Mouse (Mus musculus) stomach, embryonic 14.5 days (tissue): ENCODE measurements around the gene Carmil1. TPM values are rescaled to one million over a fixed set of nuclear protein-coding genes. Genes with fewer than 3 reads are reported as not detected.

Experiments
- ATAC-seq: fragments of 200-750 bp; cut with Nextera tagmentation; 2 replicates; pipeline ENCODE4 v1.8.0; 2017; ENCODE audit warnings: low read depth, moderate TSS enrichment; ENCODE audit not compliant: insufficient number of reproducible peaks, insufficient read depth, low FRiP score
- H3K27ac ChIP-seq: fragments of 300-500 bp; sonication (generic); 2 replicates; pipeline ENCODE4 v1.5.1; 2014; ENCODE audit warnings: mild to moderate bottlenecking, low read length, moderate library complexity, mixed read lengths
- H3K27me3 ChIP-seq: fragments of 300-500 bp; sonication (generic); 2 replicates; pipeline ENCODE4 v1.6.1; 2014; ENCODE audit warnings: low read length, control low read depth, mixed read lengths; ENCODE audit not compliant: control insufficient read depth, insufficient read depth
- H3K36me3 ChIP-seq: fragments of 300-500 bp; sonication (generic); 2 replicates; pipeline ENCODE4 v1.6.1; 2014; ENCODE audit warnings: mild to moderate bottlenecking, control low read depth, low read length, moderate library complexity, mixed read lengths; ENCODE audit not compliant: control insufficient read depth, insufficient read depth
- H3K4me1 ChIP-seq: fragments of 300-500 bp; sonication (generic); 2 replicates; pipeline ENCODE4 v1.6.1; 2014; ENCODE audit warnings: low read length, control low read depth, mixed read lengths; ENCODE audit not compliant: control insufficient read depth, insufficient read depth
- H3K4me2 ChIP-seq: fragments of 300-500 bp; sonication (generic); replicated peaks from 2 replicates; pipeline ENCODE4 v1.6.1; 2014; ENCODE audit warnings: low read depth, low read length, control low read depth
- H3K4me3 ChIP-seq: fragments of 300-500 bp; sonication (generic); 2 replicates; pipeline ENCODE4 v1.5.1; 2014; ENCODE audit warnings: low read depth, low read length, control low read depth
- H3K9ac ChIP-seq: fragments of 300-500 bp; sonication (generic); replicated peaks from 2 replicates; pipeline ENCODE4 v1.6.1; 2014; ENCODE audit warnings: low read depth, mild to moderate bottlenecking, control low read depth, low read length, moderate library complexity, mixed read lengths
- H3K9me3 ChIP-seq: fragments of 300-500 bp; sonication (generic); 2 replicates; pipeline ENCODE4 v1.6.1; 2016; ENCODE audit warnings: low read depth, low read length, control low read depth; ENCODE audit not compliant: control insufficient read depth
- WGBS: fragments of 180-500 bp; shearing (Covaris S2); extraction: QIAGEN DNeasy Blood & Tissue Kit; methylation state at CpG from one replicate; pipeline ENCODE4 v1.1.7; 2014; 5-methylcytosine and 5-hydroxymethylcytosine counted together
- polyA plus RNA-seq: library from polyadenylated mRNA; unstranded; fragments of >200 nt; fragmentation: Nextera tagmentation; extraction: Ambion mirVana; gene quantifications from 2 replicates; pipeline ENCODE4 v1.2.1, GENCODE M21; 2014

Gene Carmil1
- polyA plus RNA-seq, 1 experiment from 2014 or later = 34.8 TPM

- no peaks in the 10 kb centered on the region for H3K27me3 ChIP-seq
- no peaks in the 10 kb centered on the region for H3K9me3 ChIP-seq
- no peak overlapping the region for H3K4me3 ChIP-seq
- H3K9ac ChIP-seq = no peak overlapping the region
- H3K36me3 ChIP-seq = no peaks in the 10 kb centered on the region
- 57% methylated on average over 2 of the region's 2 CpGs for WGBS
- H3K4me1 ChIP-seq = peaks cover 3% of the 10 kb centered on the region; the same call in 1 of the 2 replicates
- H3K4me2 ChIP-seq = no peak overlapping the region
- no peak for ATAC-seq
- H3K27ac ChIP-seq = no peak overlapping the region
Measured at GRCm38 (mm10) chr13:24187026-24187425, 93.6 kb downstream of the Carmil1 start.

- H3K36me3 ChIP-seq = no peaks in the 10 kb centered on the region
- no peaks in the 10 kb centered on the region for H3K9me3 ChIP-seq
- no peak overlapping the region for H3K27ac ChIP-seq
- H3K4me3 ChIP-seq = no peak overlapping the region
- H3K4me1 ChIP-seq = peaks cover 3% of the 10 kb centered on the region; the same call in 1 of the 2 replicates
- no peak for ATAC-seq
- no peaks in the 10 kb centered on the region for H3K27me3 ChIP-seq
- H3K9ac ChIP-seq = no peak overlapping the region
- no peak overlapping the region for H3K4me2 ChIP-seq
- 91% methylated on average over 3 of the region's 3 CpGs for WGBS
Measured at GRCm38 (mm10) chr13:24185641-24186040, 95.0 kb downstream of the Carmil1 start.

GRCm38 (mm10) chr13:24182878-24183277, 97.7 kb downstream of the Carmil1 start:
- no peaks in the 10 kb centered on the region for H3K9me3 ChIP-seq
- peaks cover 3% of the 10 kb centered on the region; the same call in 1 of the 2 replicates for H3K4me1 ChIP-seq
- H3K36me3 ChIP-seq = no peaks in the 10 kb centered on the region
- 25% methylated on average over 6 of the region's 6 CpGs for WGBS
- H3K4me2 ChIP-seq = no peak overlapping the region
- no peak overlapping the region for H3K9ac ChIP-seq
- peak overlapping the region; percentile 67 for H3K27ac ChIP-seq
- ATAC-seq = peak; percentile 80
- H3K27me3 ChIP-seq = no peaks in the 10 kb centered on the region
- no peak overlapping the region for H3K4me3 ChIP-seq

- Histone ChIP-seq H3K4me3 (no peak overlapping the region), H3K36me3 (no peaks in the 10 kb centered on the region)
- 84% methylated on average over 10 of the region's 10 CpGs for WGBS
Measured at GRCm38 (mm10) chr13:24179538-24179937, 101.1 kb downstream of the Carmil1 start.

GRCm38 (mm10) chr13:24177600-24177999, 103.0 kb downstream of the Carmil1 start:
- Histone ChIP-seq H3K4me2 (no peak overlapping the region), H3K27me3 (no peaks in the 10 kb centered on the region), H3K4me1 (peaks cover under 1% of the 10 kb centered on the region; the same call in 1 of the 2 replicates), H3K27ac (no peak overlapping the region), H3K9ac (no peak overlapping the region), H3K4me3 (no peak overlapping the region), H3K36me3 (no peaks in the 10 kb centered on the region), H3K9me3 (no peaks in the 10 kb centered on the region)
- 70% methylated on average over 5 of the region's 5 CpGs for WGBS
- ATAC-seq = no peak

More at GRCm38 (mm10) chr13:24179538-24179937, 101.1 kb downstream of the Carmil1 start:
- H3K4me2 ChIP-seq = no peak overlapping the region
- no peak overlapping the region for H3K27ac ChIP-seq
- H3K27me3 ChIP-seq = no peaks in the 10 kb centered on the region
- no peaks in the 10 kb centered on the region for H3K9me3 ChIP-seq
- peaks cover 3% of the 10 kb centered on the region; the same call in 1 of the 2 replicates for H3K4me1 ChIP-seq
- H3K9ac ChIP-seq = no peak overlapping the region
- no peak for ATAC-seq

- ATAC-seq = no peak
- Histone ChIP-seq H3K4me2 (no peak overlapping the region), H3K4me3 (no peak overlapping the region), H3K36me3 (no peaks in the 10 kb centered on the region), H3K27ac (no peak overlapping the region), H3K9ac (no peak overlapping the region), H3K4me1 (no peaks in the 10 kb centered on the region), H3K27me3 (no peaks in the 10 kb centered on the region), H3K9me3 (no peaks in the 10 kb centered on the region)
- WGBS = 66% methylated on average over 4 of the region's 4 CpGs
Measured at GRCm38 (mm10) chr13:24176835-24177234, 103.8 kb downstream of the Carmil1 start.

- H3K27ac ChIP-seq = no peak overlapping the region
- H3K4me2 ChIP-seq = no peak overlapping the region
- ATAC-seq = no peak
- no peak overlapping the region for H3K9ac ChIP-seq
- H3K4me3 ChIP-seq = no peak overlapping the region
- no peaks in the 10 kb centered on the region for H3K36me3 ChIP-seq
- H3K9me3 ChIP-seq = no peaks in the 10 kb centered on the region
- H3K4me1 ChIP-seq = no peaks in the 10 kb centered on the region
- 76% methylated on average over 1 of the region's 1 CpGs for WGBS
- H3K27me3 ChIP-seq = no peaks in the 10 kb centered on the region
Measured at GRCm38 (mm10) chr13:24169658-24170057, 110.9 kb downstream of the Carmil1 start.

- H3K9me3 ChIP-seq = no peaks in the 10 kb centered on the region
- no peaks in the 10 kb centered on the region for H3K4me1 ChIP-seq
- H3K4me2 ChIP-seq = no peak overlapping the region
- no peak overlapping the region for H3K9ac ChIP-seq
- no peak overlapping the region for H3K4me3 ChIP-seq
- ATAC-seq = no peak
- no peaks in the 10 kb centered on the region for H3K36me3 ChIP-seq
- no peaks in the 10 kb centered on the region for H3K27me3 ChIP-seq
- 91% methylated on average over 1 of the region's 1 CpGs for WGBS
- H3K27ac ChIP-seq = no peak overlapping the region
Measured at GRCm38 (mm10) chr13:24163368-24163767, 117.2 kb downstream of the Carmil1 start.

GRCm38 (mm10) chr13:24161105-24161504, 119.5 kb downstream of the Carmil1 start:
- 87% methylated on average over 4 of the region's 4 CpGs for WGBS
- H3K27me3 ChIP-seq = no peaks in the 10 kb centered on the region
- no peaks in the 10 kb centered on the region for H3K4me1 ChIP-seq
- H3K4me2 ChIP-seq = no peak overlapping the region
- no peak overlapping the region for H3K27ac ChIP-seq
- ATAC-seq = no peak
- no peak overlapping the region for H3K4me3 ChIP-seq
- no peak overlapping the region for H3K9ac ChIP-seq
- H3K9me3 ChIP-seq = no peaks in the 10 kb centered on the region
- no peaks in the 10 kb centered on the region for H3K36me3 ChIP-seq
